In genomic region chr9:89891534-89892293, GRCm38 (mm10) we compare ENCODE assay signal across 15 mouse cellular contexts. TPM values are rescaled to one million over a fixed set of nuclear protein-coding genes. Genes with fewer than 3 reads are reported as not detected.
DNase-seq lines count a peak whose midpoint lies in the region; ATAC-seq lines count a peak whose summit lies in the region.
"Had no signal": no experiment of that assay in that cellular context is flagged by ENCODE, and none has a peak within 500 bp of the region (broad histone marks: within the 10 kb centered on the region; RNA-seq: fewer than 3 reads in every experiment).

No protein-coding gene starts in this region.

- H3K4me1 ChIP-seq in heart, embryonic 13.5 days = peaks cover 7% of the 10 kb centered on the region; the same call in 1 of the 2 replicates
- H3K4me1 ChIP-seq in neural tube, embryonic 13.5 days (replicated peaks) = no peaks in the 10 kb centered on the region
- no peaks in the 10 kb centered on the region for H3K4me1 ChIP-seq in neural tube, embryonic 14.5 days (ENCODE audit: control insufficient read depth, insufficient read depth, low read length)
- H3K4me1 ChIP-seq: limb, embryonic 12.5 days had no signal

- no peaks in the 10 kb centered on the region for H3K36me3 ChIP-seq in heart, embryonic 13.5 days
- no peaks in the 10 kb centered on the region for H3K36me3 ChIP-seq in neural tube, embryonic 13.5 days
- H3K36me3 ChIP-seq in neural tube, embryonic 14.5 days (ENCODE audit: control insufficient read depth, insufficient read depth, low read length) = no peaks in the 10 kb centered on the region
- H3K36me3 ChIP-seq: limb, embryonic 12.5 days had no signal

- no peak for DNase-seq in cerebellum, adult 11-12 months
- DNase-seq in heart, postnatal 36 days = no peak
- DNase-seq in neural tube, embryonic 10.5 days (ENCODE audit: extremely low spot score, low spot score) = no peak
- no peak for DNase-seq in adrenal gland, postnatal 14 days
- DNase-seq: adrenal gland, postnatal 36 days; gastrocnemius, postnatal 14 days; kidney, adult 18-20 months; lung, embryonic 14.5 days had no signal

- no peaks in the 10 kb centered on the region for H3K9me3 ChIP-seq in heart, embryonic 13.5 days
- no peaks in the 10 kb centered on the region for H3K9me3 ChIP-seq in neural tube, embryonic 13.5 days
- H3K9me3 ChIP-seq in neural tube, embryonic 14.5 days (ENCODE audit: control insufficient read depth, low read length) = no peaks in the 10 kb centered on the region
- H3K9me3 ChIP-seq: limb, embryonic 12.5 days had no signal

- no peak overlapping the region for H3K4me2 ChIP-seq in heart, embryonic 13.5 days
- H3K4me2 ChIP-seq in neural tube, embryonic 13.5 days = no peak overlapping the region
- H3K4me2 ChIP-seq in neural tube, embryonic 14.5 days (ENCODE audit: low read depth, low read length) = no peak overlapping the region
- H3K4me2 ChIP-seq: limb, embryonic 12.5 days; lung, embryonic 14.5 days had no signal

- WGBS in heart, embryonic 13.5 days = 51% methylated on average over 10 of the region's 10 CpGs
- 76% methylated on average over 10 of the region's 10 CpGs for WGBS in neural tube, embryonic 13.5 days
- WGBS in neural tube, embryonic 14.5 days = 75% methylated on average over 10 of the region's 10 CpGs

- H3K9ac ChIP-seq in heart, embryonic 13.5 days = no peak overlapping the region
- H3K9ac ChIP-seq in neural tube, embryonic 13.5 days = no peak overlapping the region
- H3K9ac ChIP-seq in neural tube, embryonic 14.5 days (replicated peaks; ENCODE audit: low read depth, low read length) = no peak overlapping the region
- H3K9ac ChIP-seq: limb, embryonic 12.5 days; lung, embryonic 14.5 days had no signal

- intact Hi-C loops in heart, postnatal 36 days (cut with DNase I) = no loop called here

- peak; percentile 68 for ATAC-seq in cerebellum, adult (ENCODE audit: insufficient number of reproducible peaks, low FRiP score, low TSS enrichment)
- 0 out of 2 replicates have a peak, but pooled peaks have one; percentile 51 for ATAC-seq in heart, embryonic 13.5 days (ENCODE audit: extremely low read depth, insufficient number of reproducible peaks, low FRiP score, low TSS enrichment)
- ATAC-seq in neural tube, embryonic 13.5 days (ENCODE audit: low read depth) = peak; percentile 36; the same call in 1 of the 2 replicates
- peak; percentile 76; the same call in 1 of the 2 replicates for ATAC-seq in neural tube, embryonic 14.5 days (ENCODE audit: low read depth)

- peaks cover 31% of the 10 kb centered on the region for H3K27me3 ChIP-seq in heart, embryonic 13.5 days (replicated peaks)
- H3K27me3 ChIP-seq in neural tube, embryonic 13.5 days = peaks cover 19% of the 10 kb centered on the region
- no peaks in the 10 kb centered on the region for H3K27me3 ChIP-seq in neural tube, embryonic 14.5 days (ENCODE audit: control insufficient read depth, insufficient read depth, low read length)

- no peak overlapping the region for H3K27ac ChIP-seq in heart, embryonic 13.5 days (replicated peaks)
- H3K27ac ChIP-seq in neural tube, embryonic 13.5 days (replicated peaks) = no peak overlapping the region
- no peak overlapping the region for H3K27ac ChIP-seq in neural tube, embryonic 14.5 days (ENCODE audit: low read depth, low read length)
- H3K27ac ChIP-seq: limb, embryonic 12.5 days; stomach, postnatal 0 days had no signal

- no peak overlapping the region for H3K4me3 ChIP-seq in heart, embryonic 13.5 days
- H3K4me3 ChIP-seq in neural tube, embryonic 13.5 days = no peak overlapping the region
- no peak overlapping the region for H3K4me3 ChIP-seq in neural tube, embryonic 14.5 days (ENCODE audit: low read depth, low read length)
- H3K4me3 ChIP-seq: limb, embryonic 12.5 days had no signal

RNA-seq across cellular contexts. Expression of gene Rasgrf1, which starts 18.0 kb away (rescaled TPM):
- 0.16 and 0.19 TPM in 2 replicates for polyA plus RNA-seq in heart, embryonic 13.5 days (2015; fragmentation: Nextera tagmentation; extraction: Ambion mirVana)
- total RNA-seq in heart, postnatal 36 days (2021) = not detected
- 1.3 and 2.8 TPM in 2 replicates for polyA plus RNA-seq in neural tube, embryonic 13.5 days (2015; fragmentation: Nextera tagmentation; extraction: Ambion mirVana)
- 10.6 and 22.3 TPM in 2 replicates for polyA plus RNA-seq in neural tube, embryonic 14.5 days (2014; fragmentation: Nextera tagmentation; extraction: Ambion mirVana)
- 5.3 and 5.7 TPM in 2 replicates for total RNA-seq in adrenal gland, postnatal 14 days (2021)
- polyA plus RNA-seq: heart, postnatal 0 days had no signal
